Mouse (Mus musculus): ENCODE results near the gene Tpra1. TPM values are rescaled to one million over a fixed set of nuclear protein-coding genes. Genes with fewer than 3 reads are reported as not detected.
A peak's percentile ranks its signal among the peaks of the same experiment; 100 is the strongest.

Gene Tpra1
- polyA plus RNA-seq, 1 experiment from 2014 or later = 42.8 TPM

- H3K4me3 ChIP-seq = no peak overlapping the region
- WGBS = 52% methylated on average over 4 of the region's 4 CpGs
- H3K4me1 ChIP-seq (replicated peaks) = peaks cover 85% of the 10 kb centered on the region
- H3K27ac ChIP-seq (ENCODE audit: poor library complexity, severe bottlenecking) = peak overlapping the region; percentile 40; the same call in 1 of the 2 replicates
- no peak for ATAC-seq (ENCODE audit: insufficient number of reproducible peaks, low FRiP score)
- no peak overlapping the region for H3K9ac ChIP-seq
- H3K4me2 ChIP-seq = no peak overlapping the region
- H3K27me3 ChIP-seq (replicated peaks) = peaks cover 8% of the 10 kb centered on the region; the same call in 1 of the 2 replicates
- H3K9me3 ChIP-seq (replicated peaks) = no peaks in the 10 kb centered on the region
- no peaks in the 10 kb centered on the region for H3K36me3 ChIP-seq
Observed at GRCm38 (mm10) chr6:88937971-88938663, 36.1 kb downstream of the Tpra1 start.

- WGBS = 52% methylated on average over 5 of the region's 5 CpGs
- Histone ChIP-seq H3K4me1 (replicated peaks) (peaks cover 83% of the 10 kb centered on the region), H3K36me3 (no peaks in the 10 kb centered on the region), H3K27ac (ENCODE audit: poor library complexity, severe bottlenecking) (peak overlapping the region; percentile 86), H3K27me3 (replicated peaks) (0 out of 2 replicates have a peak, but pooled peaks cover 8% of the 10 kb centered on the region), H3K9ac (no peak overlapping the region), H3K9me3 (replicated peaks) (no peaks in the 10 kb centered on the region), H3K4me3 (no peak overlapping the region), H3K4me2 (no peak overlapping the region)
- no peak for ATAC-seq (ENCODE audit: insufficient number of reproducible peaks, low FRiP score)
Observed at GRCm38 (mm10) chr6:88938664-88939055, 36.6 kb downstream of the Tpra1 start.

- Histone ChIP-seq H3K4me3 (no peak overlapping the region), H3K9me3 (replicated peaks) (no peaks in the 10 kb centered on the region), H3K36me3 (no peaks in the 10 kb centered on the region), H3K27ac (ENCODE audit: poor library complexity, severe bottlenecking) (peak overlapping the region; percentile 86), H3K4me1 (replicated peaks) (peaks cover 75% of the 10 kb centered on the region), H3K27me3 (replicated peaks) (0 out of 2 replicates have a peak, but pooled peaks cover 7% of the 10 kb centered on the region), H3K9ac (peak overlapping the region; percentile 64), H3K4me2 (peak overlapping the region; percentile 23; the same call in 1 of the 2 replicates)
- no peak for ATAC-seq (ENCODE audit: insufficient number of reproducible peaks, low FRiP score)
- 43% methylated on average over 12 of the region's 12 CpGs for WGBS
Observed at GRCm38 (mm10) chr6:88939281-88940089, 37.4 kb downstream of the Tpra1 start.

GRCm38 (mm10) chr6:88940090-88940916 lies 38.3 kb downstream of the Tpra1 start:
- Histone ChIP-seq H3K4me3 (no peak overlapping the region), H3K4me1 (replicated peaks) (peaks cover 67% of the 10 kb centered on the region), H3K27me3 (replicated peaks) (no peaks in the 10 kb centered on the region), H3K36me3 (no peaks in the 10 kb centered on the region), H3K27ac (ENCODE audit: poor library complexity, severe bottlenecking) (peak overlapping the region; percentile 86), H3K9me3 (replicated peaks) (no peaks in the 10 kb centered on the region), H3K9ac (peak overlapping the region; percentile 64), H3K4me2 (peak overlapping the region; percentile 23; the same call in 1 of the 2 replicates)
- ATAC-seq (ENCODE audit: insufficient number of reproducible peaks, low FRiP score) = no peak
- WGBS = 76% methylated on average over 9 of the region's 9 CpGs

GRCm38 (mm10) chr6:88941628-88942027 lies 39.6 kb downstream of the Tpra1 start:
- Histone ChIP-seq H3K4me3 (no peak overlapping the region), H3K4me2 (peak overlapping the region; percentile 20; the same call in 1 of the 2 replicates), H3K36me3 (no peaks in the 10 kb centered on the region), H3K27ac (ENCODE audit: poor library complexity, severe bottlenecking) (peak overlapping the region; percentile 94), H3K27me3 (replicated peaks) (no peaks in the 10 kb centered on the region), H3K9me3 (replicated peaks) (no peaks in the 10 kb centered on the region), H3K4me1 (replicated peaks) (peaks cover 57% of the 10 kb centered on the region), H3K9ac (peak overlapping the region; percentile 34; the same call in 1 of the 2 replicates)
- 27% methylated on average over 4 of the region's 4 CpGs for WGBS
- peak; percentile 58 for ATAC-seq (ENCODE audit: insufficient number of reproducible peaks, low FRiP score)

GRCm38 (mm10) chr6:88942595-88942994 lies 40.5 kb downstream of the Tpra1 start:
- H3K9me3 ChIP-seq (replicated peaks) = no peaks in the 10 kb centered on the region
- no peaks in the 10 kb centered on the region for H3K27me3 ChIP-seq (replicated peaks)
- no peak overlapping the region for H3K4me2 ChIP-seq
- H3K4me3 ChIP-seq = no peak overlapping the region
- WGBS = 65% methylated on average over 8 of the region's 8 CpGs
- H3K36me3 ChIP-seq = no peaks in the 10 kb centered on the region
- peaks cover 50% of the 10 kb centered on the region for H3K4me1 ChIP-seq (replicated peaks)
- H3K9ac ChIP-seq = no peak overlapping the region
- no peak for ATAC-seq (ENCODE audit: insufficient number of reproducible peaks, low FRiP score)
- peak overlapping the region; percentile 94; the same call in 1 of the 2 replicates for H3K27ac ChIP-seq (ENCODE audit: poor library complexity, severe bottlenecking)

- peaks cover 42% of the 10 kb centered on the region for H3K4me1 ChIP-seq (replicated peaks)
- no peaks in the 10 kb centered on the region for H3K27me3 ChIP-seq (replicated peaks)
- H3K9ac ChIP-seq = no peak overlapping the region
- H3K27ac ChIP-seq (ENCODE audit: poor library complexity, severe bottlenecking) = no peak overlapping the region
- no peak overlapping the region for H3K4me3 ChIP-seq
- no peaks in the 10 kb centered on the region for H3K36me3 ChIP-seq
- 74% methylated on average over 6 of the region's 6 CpGs for WGBS
- no peaks in the 10 kb centered on the region for H3K9me3 ChIP-seq (replicated peaks)
- no peak overlapping the region for H3K4me2 ChIP-seq
- ATAC-seq (ENCODE audit: insufficient number of reproducible peaks, low FRiP score) = no peak
Observed at GRCm38 (mm10) chr6:88943666-88944065, 41.6 kb downstream of the Tpra1 start.

GRCm38 (mm10) chr6:88946442-88946841 lies 44.4 kb downstream of the Tpra1 start:
- no peak overlapping the region for H3K27ac ChIP-seq (ENCODE audit: poor library complexity, severe bottlenecking)
- H3K36me3 ChIP-seq = no peaks in the 10 kb centered on the region
- peaks cover 15% of the 10 kb centered on the region for H3K4me1 ChIP-seq (replicated peaks)
- WGBS = 79% methylated on average over 6 of the region's 6 CpGs
- no peak overlapping the region for H3K4me3 ChIP-seq
- no peak overlapping the region for H3K4me2 ChIP-seq
- ATAC-seq (ENCODE audit: insufficient number of reproducible peaks, low FRiP score) = no peak
- no peaks in the 10 kb centered on the region for H3K27me3 ChIP-seq (replicated peaks)
- no peaks in the 10 kb centered on the region for H3K9me3 ChIP-seq (replicated peaks)
- no peak overlapping the region for H3K9ac ChIP-seq

GRCm38 (mm10) chr6:88947771-88948170 lies 45.7 kb downstream of the Tpra1 start:
- Histone ChIP-seq H3K9me3 (replicated peaks) (no peaks in the 10 kb centered on the region), H3K4me1 (replicated peaks) (peaks cover 2% of the 10 kb centered on the region), H3K4me3 (no peak overlapping the region), H3K36me3 (no peaks in the 10 kb centered on the region), H3K27me3 (replicated peaks) (no peaks in the 10 kb centered on the region), H3K27ac (ENCODE audit: poor library complexity, severe bottlenecking) (no peak overlapping the region), H3K4me2 (no peak overlapping the region), H3K9ac (no peak overlapping the region)
- no peak for ATAC-seq (ENCODE audit: insufficient number of reproducible peaks, low FRiP score)

- H3K4me2 ChIP-seq = no peak overlapping the region
- H3K4me3 ChIP-seq = no peak overlapping the region
- H3K36me3 ChIP-seq = no peaks in the 10 kb centered on the region
- H3K4me1 ChIP-seq (replicated peaks) = peaks cover 25% of the 10 kb centered on the region
- no peaks in the 10 kb centered on the region for H3K9me3 ChIP-seq (replicated peaks)
- H3K9ac ChIP-seq = no peak overlapping the region
- no peak overlapping the region for H3K27ac ChIP-seq (ENCODE audit: poor library complexity, severe bottlenecking)
- 77% methylated on average over 2 of the region's 2 CpGs for WGBS
- no peaks in the 10 kb centered on the region for H3K27me3 ChIP-seq (replicated peaks)
- ATAC-seq (ENCODE audit: insufficient number of reproducible peaks, low FRiP score) = no peak
Observed at GRCm38 (mm10) chr6:88956725-88957124, 54.7 kb downstream of the Tpra1 start.

- Histone ChIP-seq H3K4me3 (no peak overlapping the region), H3K4me1 (replicated peaks) (peaks cover 28% of the 10 kb centered on the region), H3K27me3 (replicated peaks) (no peaks in the 10 kb centered on the region), H3K9me3 (replicated peaks) (no peaks in the 10 kb centered on the region), H3K27ac (ENCODE audit: poor library complexity, severe bottlenecking) (no peak overlapping the region), H3K9ac (no peak overlapping the region), H3K36me3 (no peaks in the 10 kb centered on the region), H3K4me2 (no peak overlapping the region)
- WGBS = 79% methylated on average over 4 of the region's 4 CpGs
- ATAC-seq (ENCODE audit: insufficient number of reproducible peaks, low FRiP score) = no peak
Observed at GRCm38 (mm10) chr6:88957313-88957712, 55.3 kb downstream of the Tpra1 start.

All from heart, embryonic 12.5 days (tissue).